Mouse (Mus musculus) intestine, embryonic 14.5 days (tissue): Measurements from ENCODE around the gene Olfr1037. TPM values are rescaled to one million over a fixed set of nuclear protein-coding genes. Genes with fewer than 3 reads are reported as not detected.

Experiments used
- polyA plus RNA-seq: library from polyadenylated mRNA; unstranded; fragments of >200 nt; fragmentation: Nextera tagmentation; extraction: Ambion mirVana; gene quantifications from 2 replicates; pipeline ENCODE4 v1.2.1, GENCODE M21; 2014

Gene Olfr1037
- polyA plus RNA-seq, 1 experiment from 2014 or later, result not detected

Other genes starting within 250 kb of the Olfr1037 start
- gene Olfr1019, start 241.9 kb downstream of the Olfr1037 start, polyA plus RNA-seq, result not detected in 2 replicates
- gene Olfr1020, start 240.4 kb downstream of the Olfr1037 start, polyA plus RNA-seq, result not detected in 2 replicates
- gene Olfr1022, start 218.8 kb downstream of the Olfr1037 start, polyA plus RNA-seq, result not detected in 2 replicates
- not detected in 2 replicates for gene Olfr1023, start 201.7 kb downstream of the Olfr1037 start, polyA plus RNA-seq
- not detected in 2 replicates for gene Olfr1024, start 182.3 kb downstream of the Olfr1037 start, polyA plus RNA-seq
- not detected in 2 replicates for gene Olfr1025-ps1, start 172.2 kb downstream of the Olfr1037 start, polyA plus RNA-seq
- not detected in 2 replicates for gene Olfr1026, start 165.8 kb downstream of the Olfr1037 start, polyA plus RNA-seq
- gene Olfr1028, start 136.9 kb downstream of the Olfr1037 start, polyA plus RNA-seq, result not detected in 2 replicates
- not detected in 2 replicates for gene Olfr1029, start 113.5 kb downstream of the Olfr1037 start, polyA plus RNA-seq
- gene Olfr1030, start 108.1 kb downstream of the Olfr1037 start, polyA plus RNA-seq, result not detected in 2 replicates
- not detected in 2 replicates for gene Olfr1031, start 97.1 kb downstream of the Olfr1037 start, polyA plus RNA-seq
- not detected in 2 replicates for gene Olfr1032, start 81.8 kb downstream of the Olfr1037 start, polyA plus RNA-seq
- 2.3 and 2.7 TPM in 2 replicates for gene Olfr1033, start 66.8 kb downstream of the Olfr1037 start, polyA plus RNA-seq
- 0.07 TPM in 1 of 2 replicates, not detected in the other for gene Olfr1034, start 41.5 kb downstream of the Olfr1037 start, polyA plus RNA-seq
- gene Olfr1036, start 13.4 kb downstream of the Olfr1037 start, polyA plus RNA-seq, result not detected in 2 replicates
- not detected in 2 replicates for gene Olfr1039, start 48.5 kb upstream of the Olfr1037 start, polyA plus RNA-seq
- gene Olfr1040, start 59.3 kb upstream of the Olfr1037 start, polyA plus RNA-seq, result not detected in 2 replicates
- gene Olfr1042, start 74.5 kb upstream of the Olfr1037 start, polyA plus RNA-seq, result not detected in 2 replicates
- gene Olfr1043, start 80.1 kb upstream of the Olfr1037 start, polyA plus RNA-seq, result not detected in 2 replicates
- not detected in 2 replicates for gene Olfr1044, start 90.4 kb upstream of the Olfr1037 start, polyA plus RNA-seq
- gene Olfr52, start 98.3 kb upstream of the Olfr1037 start, polyA plus RNA-seq, result not detected in 2 replicates
- not detected in 2 replicates for gene Olfr1045, start 115.6 kb upstream of the Olfr1037 start, polyA plus RNA-seq
- not detected in 2 replicates for gene Olfr1046, start 131.9 kb upstream of the Olfr1037 start, polyA plus RNA-seq
- not detected in 2 replicates for gene Olfr1047, start 144.0 kb upstream of the Olfr1037 start, polyA plus RNA-seq
- not detected in 2 replicates for gene Olfr1048, start 152.9 kb upstream of the Olfr1037 start, polyA plus RNA-seq
- not detected in 2 replicates for gene Olfr1049, start 170.9 kb upstream of the Olfr1037 start, polyA plus RNA-seq
- gene Olfr1051, start 191.7 kb upstream of the Olfr1037 start, polyA plus RNA-seq, result not detected in 2 replicates
- gene Olfr1052, start 205.1 kb upstream of the Olfr1037 start, polyA plus RNA-seq, result not detected in 2 replicates
- gene Olfr1053, start 227.9 kb upstream of the Olfr1037 start, polyA plus RNA-seq, result not detected in 2 replicates
- not detected in 2 replicates for gene Olfr1054, start 248.0 kb upstream of the Olfr1037 start, polyA plus RNA-seq